Comparison of ENCODE assay signal across 8 mouse cellular contexts in genomic region chr6:120579110-120579830, GRCm38 (mm10). TPM values are rescaled to one million over a fixed set of nuclear protein-coding genes. Genes with fewer than 3 reads are reported as not detected.
DNase-seq lines count a peak whose midpoint lies in the region; ATAC-seq lines count a peak whose summit lies in the region.

No protein-coding gene starts in this region.

- H3K36me3 ChIP-seq in lung, embryonic 16.5 days (ENCODE audit: control insufficient read depth, insufficient read depth, low read length): no peaks in the 10 kb centered on the region
- no peaks in the 10 kb centered on the region for H3K36me3 ChIP-seq in embryonic facial prominence, embryonic 12.5 days
- no peaks in the 10 kb centered on the region for H3K36me3 ChIP-seq in hindbrain, embryonic 12.5 days
- H3K36me3 ChIP-seq in limb, embryonic 15.5 days: no peaks in the 10 kb centered on the region
- H3K36me3 ChIP-seq in neural tube, embryonic 12.5 days: no peaks in the 10 kb centered on the region

- H3K4me3 ChIP-seq in lung, embryonic 16.5 days (ENCODE audit: low read length): peak overlapping the region; percentile 50
- peak overlapping the region; percentile 40 for H3K4me3 ChIP-seq in embryonic facial prominence, embryonic 12.5 days
- H3K4me3 ChIP-seq in hindbrain, embryonic 12.5 days: peak overlapping the region; percentile 36
- peak overlapping the region; percentile 42 for H3K4me3 ChIP-seq in limb, embryonic 15.5 days
- peak overlapping the region; percentile 40 for H3K4me3 ChIP-seq in neural tube, embryonic 12.5 days

- ATAC-seq in lung, embryonic 16.5 days (ENCODE audit: low read depth): peak; percentile 8
- no peak for ATAC-seq in embryonic facial prominence, embryonic 12.5 days (ENCODE audit: insufficient number of reproducible peaks, insufficient read depth, low FRiP score, low TSS enrichment)
- peak; percentile 62; the same call in 1 of the 2 replicates for ATAC-seq in hindbrain, embryonic 12.5 days (ENCODE audit: low FRiP score)
- ATAC-seq in limb, embryonic 15.5 days (ENCODE audit: insufficient number of reproducible peaks, low FRiP score, low TSS enrichment, low read depth): no peak
- ATAC-seq in neural tube, embryonic 12.5 days (ENCODE audit: low FRiP score, low read depth): no peak

- no peak overlapping the region for H3K27ac ChIP-seq in lung, embryonic 16.5 days (ENCODE audit: low read length)
- H3K27ac ChIP-seq in embryonic facial prominence, embryonic 12.5 days: no peak overlapping the region; the same call in 1 of the 2 replicates
- peak overlapping the region; percentile 80 for H3K27ac ChIP-seq in hindbrain, embryonic 12.5 days
- peak overlapping the region; percentile 57; the same call in 1 of the 2 replicates for H3K27ac ChIP-seq in limb, embryonic 15.5 days
- peak overlapping the region; percentile 59 for H3K27ac ChIP-seq in neural tube, embryonic 12.5 days

- WGBS in lung, embryonic 16.5 days: 6% methylated on average over 21 of the region's 21 CpGs
- 3% methylated on average over 21 of the region's 21 CpGs for WGBS in embryonic facial prominence, embryonic 12.5 days
- WGBS in hindbrain, embryonic 12.5 days: 1% methylated on average over 21 of the region's 21 CpGs
- 4% methylated on average over 21 of the region's 21 CpGs for WGBS in limb, embryonic 15.5 days
- 3% methylated on average over 21 of the region's 21 CpGs for WGBS in neural tube, embryonic 12.5 days

- H3K27me3 ChIP-seq in lung, embryonic 16.5 days (ENCODE audit: control insufficient read depth, insufficient read depth, low read depth, low read length): peaks cover 2% of the 10 kb centered on the region; the same call in 1 of the 2 replicates
- H3K27me3 ChIP-seq in embryonic facial prominence, embryonic 12.5 days: no peaks in the 10 kb centered on the region
- 0 out of 2 replicates have a peak, but pooled peaks cover 3% of the 10 kb centered on the region for H3K27me3 ChIP-seq in hindbrain, embryonic 12.5 days
- no peaks in the 10 kb centered on the region for H3K27me3 ChIP-seq in limb, embryonic 15.5 days
- H3K27me3 ChIP-seq in neural tube, embryonic 12.5 days (replicated peaks): no peaks in the 10 kb centered on the region

- DNase-seq in lung, postnatal 14 days: no peak
- DNase-seq in urinary bladder, adult 2 months (ENCODE audit: low spot score): no peak
- no peak for DNase-seq in layer of hippocampus, adult 11-12 months (ENCODE audit: low spot score)

- H3K4me2 ChIP-seq in lung, embryonic 16.5 days (ENCODE audit: low read depth, low read length): peak overlapping the region; percentile 92
- peak overlapping the region; percentile 70 for H3K4me2 ChIP-seq in embryonic facial prominence, embryonic 12.5 days (replicated peaks)
- H3K4me2 ChIP-seq in hindbrain, embryonic 12.5 days (replicated peaks): peak overlapping the region; percentile 67
- H3K4me2 ChIP-seq in limb, embryonic 15.5 days: peak overlapping the region; percentile 88
- H3K4me2 ChIP-seq in neural tube, embryonic 12.5 days (replicated peaks): peak overlapping the region; percentile 83

- H3K9me3 ChIP-seq in lung, embryonic 16.5 days (ENCODE audit: control insufficient read depth, low read length): no peaks in the 10 kb centered on the region
- H3K9me3 ChIP-seq in embryonic facial prominence, embryonic 12.5 days: no peaks in the 10 kb centered on the region
- no peaks in the 10 kb centered on the region for H3K9me3 ChIP-seq in hindbrain, embryonic 12.5 days (replicated peaks)
- H3K9me3 ChIP-seq in limb, embryonic 15.5 days: no peaks in the 10 kb centered on the region
- no peaks in the 10 kb centered on the region for H3K9me3 ChIP-seq in neural tube, embryonic 12.5 days

- H3K4me1 ChIP-seq in lung, embryonic 16.5 days (replicated peaks; ENCODE audit: control insufficient read depth, insufficient read depth, low read length): peaks cover 10% of the 10 kb centered on the region
- peaks cover 21% of the 10 kb centered on the region for H3K4me1 ChIP-seq in embryonic facial prominence, embryonic 12.5 days
- H3K4me1 ChIP-seq in hindbrain, embryonic 12.5 days: peaks cover 25% of the 10 kb centered on the region
- peaks cover 25% of the 10 kb centered on the region for H3K4me1 ChIP-seq in limb, embryonic 15.5 days
- peaks cover 31% of the 10 kb centered on the region for H3K4me1 ChIP-seq in neural tube, embryonic 12.5 days

- H3K9ac ChIP-seq in lung, embryonic 16.5 days (ENCODE audit: low read length): peak overlapping the region; percentile 41
- H3K9ac ChIP-seq in embryonic facial prominence, embryonic 12.5 days: peak overlapping the region; percentile 37
- peak overlapping the region; percentile 51 for H3K9ac ChIP-seq in hindbrain, embryonic 12.5 days
- H3K9ac ChIP-seq in limb, embryonic 15.5 days: no peak overlapping the region; the same call in 1 of the 2 replicates
- H3K9ac ChIP-seq in neural tube, embryonic 12.5 days: peak overlapping the region; percentile 44; the same call in 1 of the 2 replicates

RNA-seq across cellular contexts. Expression of gene Hdhd5, which starts 48.2 kb away (rescaled TPM):
- 16.4 and 16.7 TPM in 2 replicates for polyA plus RNA-seq in lung, embryonic 16.5 days (2015; fragmentation: Nextera tagmentation; extraction: Ambion mirVana)
- 19.4 and 22.9 TPM in 2 replicates for polyA plus RNA-seq in embryonic facial prominence, embryonic 12.5 days (2016; fragmentation: Nextera tagmentation; extraction: Ambion mirVana)
- 19.5 and 20.9 TPM in 2 replicates for polyA plus RNA-seq in hindbrain, embryonic 12.5 days (2016; fragmentation: Nextera tagmentation; extraction: Ambion mirVana)
- 16.2 and 16.9 TPM in 2 replicates for polyA plus RNA-seq in limb, embryonic 15.5 days (2015; fragmentation: Nextera tagmentation; extraction: Ambion mirVana)
- polyA plus RNA-seq in neural tube, embryonic 12.5 days (2016; fragmentation: Nextera tagmentation; extraction: Ambion mirVana): 19.9 and 23.6 TPM in 2 replicates
- polyA plus RNA-seq in urinary bladder, adult 2 months (2012; rRNA removed): 15.5 and 20.1 TPM in 2 replicates

Comparison
In these comparisons a context has a peak if more than half of its experiments do, and no peak if none do; other contexts are left out.
1. ATAC-seq: peak in lung, embryonic 16.5 days (single experiment) and hindbrain, embryonic 12.5 days (single experiment); none in embryonic facial prominence, embryonic 12.5 days (single experiment), limb, embryonic 15.5 days (single experiment) and neural tube, embryonic 12.5 days (single experiment).
2. H3K27ac ChIP-seq: peak in hindbrain, embryonic 12.5 days (single experiment), limb, embryonic 15.5 days (single experiment) and neural tube, embryonic 12.5 days (single experiment); none in lung, embryonic 16.5 days (single experiment) and embryonic facial prominence, embryonic 12.5 days (single experiment).
3. Peak in every context shown above with its lines, with median percentiles within 50 percentile points of each other: H3K4me2 ChIP-seq and H3K4me3 ChIP-seq.